Comparison of ENCODE assay signal across 8 mouse cellular contexts in genomic region chr13:24965130-24965845, GRCm38 (mm10). TPM values are rescaled to one million over a fixed set of nuclear protein-coding genes. Genes with fewer than 3 reads are reported as not detected.
A peak's percentile ranks its signal among the peaks of the same experiment; 100 is the strongest.
DNase-seq lines count a peak whose midpoint lies in the region; ATAC-seq and TF ChIP-seq lines count a peak whose summit lies in the region.

No protein-coding gene starts in this region.

- WGBS in heart, embryonic 10.5 days = 17% methylated on average over 15 of the region's 15 CpGs
- 14% methylated on average over 15 of the region's 15 CpGs for WGBS in limb, embryonic 14.5 days
- WGBS in olfactory bulb, adult 2 months = 14% methylated on average over 15 of the region's 15 CpGs

- no peaks in the 10 kb centered on the region for H3K9me3 ChIP-seq in heart, embryonic 10.5 days
- no peaks in the 10 kb centered on the region for H3K9me3 ChIP-seq in erythroblast, embryonic 14.5 days (ENCODE audit: control insufficient read depth, low read length)
- H3K9me3 ChIP-seq in limb, embryonic 14.5 days (ENCODE audit: control insufficient read depth, low read length) = no peaks in the 10 kb centered on the region

- DNase-seq in heart, embryonic 10.5 days (ENCODE audit: low spot score) = no peak
- DNase-seq in heart, postnatal 36 days = no peak
- peak; percentile 74 for DNase-seq in CD4-positive, CD25-positive, alpha-beta regulatory T cell, adult 2 months (ENCODE audit: low read depth, low spot score)
- peak; percentile 31 for DNase-seq in limb, embryonic 14.5 days (ENCODE audit: low spot score)
- no peak for DNase-seq in gastrocnemius, adult 8-10 months (ENCODE audit: low spot score in 2 of 2)
- no peak for DNase-seq in right cerebral cortex, postnatal 10 days (ENCODE audit: low spot score in 2 of 2)

- peaks cover 8% of the 10 kb centered on the region; the same call in 1 of the 2 replicates for H3K4me1 ChIP-seq in heart, embryonic 10.5 days
- peaks cover 18% of the 10 kb centered on the region for H3K4me1 ChIP-seq in erythroblast, embryonic 14.5 days (ENCODE audit: control insufficient read depth)
- H3K4me1 ChIP-seq in limb, embryonic 14.5 days (ENCODE audit: control insufficient read depth, insufficient read depth, low read length) = no peaks in the 10 kb centered on the region
- peaks cover 7% of the 10 kb centered on the region for H3K4me1 ChIP-seq in olfactory bulb, adult 2 months (ENCODE audit: control insufficient read depth, insufficient read depth, low read length)

- no peak for ATAC-seq in limb, embryonic 14.5 days (ENCODE audit: low FRiP score, low read depth)

- peaks cover 16% of the 10 kb centered on the region; the same call in 1 of the 2 replicates for H3K27me3 ChIP-seq in heart, embryonic 10.5 days (ENCODE audit: insufficient read depth, poor library complexity, severe bottlenecking)
- H3K27me3 ChIP-seq in erythroblast, embryonic 14.5 days (ENCODE audit: control insufficient read depth) = peaks cover 4% of the 10 kb centered on the region
- H3K27me3 ChIP-seq in limb, embryonic 14.5 days (ENCODE audit: control insufficient read depth, insufficient read depth, low read length) = no peaks in the 10 kb centered on the region

- peak overlapping the region; percentile 40 for H3K9ac ChIP-seq in limb, embryonic 14.5 days (ENCODE audit: low read depth, low read length, severe bottlenecking)

- intact Hi-C loops in heart, postnatal 36 days (cut with DNase I) = no loop called here

- no peak for TF ChIP-seq POLR2A in limb, embryonic 14.5 days (IDR thresholded peaks at IDR 0.05; ENCODE audit: borderline replicate concordance, extremely low read depth, insufficient read depth, insufficient read length)
- TF ChIP-seq POLR2A in olfactory bulb, adult 2 months (IDR thresholded peaks at IDR 0.05; ENCODE audit: insufficient read depth, low read depth, low read length) = no peak

- no peak overlapping the region for H3K27ac ChIP-seq in heart, embryonic 10.5 days
- no peak overlapping the region for H3K27ac ChIP-seq in limb, embryonic 14.5 days (replicated peaks; ENCODE audit: low read depth, low read length)
- H3K27ac ChIP-seq in olfactory bulb, adult 2 months (ENCODE audit: insufficient read depth, low read depth, low read length) = no peak overlapping the region

- H3K4me2 ChIP-seq in limb, embryonic 14.5 days (replicated peaks; ENCODE audit: low read depth, low read length, severe bottlenecking) = peak overlapping the region; percentile 53

- peak overlapping the region; percentile 51 for H3K4me3 ChIP-seq in heart, embryonic 10.5 days
- H3K4me3 ChIP-seq in erythroblast, embryonic 14.5 days (replicated peaks) = peak overlapping the region; percentile 58
- H3K4me3 ChIP-seq in limb, embryonic 14.5 days (replicated peaks; ENCODE audit: low read length) = peak overlapping the region; percentile 32
- H3K4me3 ChIP-seq in olfactory bulb, adult 2 months (ENCODE audit: insufficient read depth, low read depth, low read length) = peak overlapping the region; percentile 9

- no peak for TF ChIP-seq CTCF in olfactory bulb, adult 2 months (IDR thresholded peaks at IDR 0.05; ENCODE audit: insufficient read depth, low read depth, low read length)

- H3K36me3 ChIP-seq in heart, embryonic 10.5 days = no peaks in the 10 kb centered on the region
- no peaks in the 10 kb centered on the region; the same call in 1 of the 2 replicates for H3K36me3 ChIP-seq in erythroblast, embryonic 14.5 days (ENCODE audit: control insufficient read depth)
- H3K36me3 ChIP-seq in limb, embryonic 14.5 days (ENCODE audit: control insufficient read depth, insufficient read depth, low read length) = no peaks in the 10 kb centered on the region

RNA-seq across cellular contexts. Expression of gene Gpld1, which starts 22.3 kb away (rescaled TPM):
- 0.11 and 0.33 TPM in 2 replicates for polyA plus RNA-seq in heart, embryonic 10.5 days (2016; fragmentation: Nextera tagmentation; extraction: Ambion mirVana)
- 1 to 10 TPM; 1.4 to 2.5 TPM for total RNA-seq in heart, postnatal 36 days (2021)
- polyA plus RNA-seq in erythroblast, embryonic 14.5 days (2012) = not detected in 2 replicates
- polyA plus RNA-seq in limb, embryonic 14.5 days (2012; rRNA removed) = 2.1 and 2.4 TPM in 2 replicates
- polyA plus RNA-seq in limb, embryonic 14.5 days (2014; fragmentation: Nextera tagmentation; extraction: Ambion mirVana) = 2.1 and 3.5 TPM in 2 replicates
- polyA plus RNA-seq in olfactory bulb, adult 2 months (2012; ENCODE audit: insufficient read depth, insufficient read length, low replicate concordance, missing spikeins) = not detected in 2 replicates
- total RNA-seq in gastrocnemius, adult 8-10 months (2022) = 1 to 10 TPM in 1 of 4 experiments, under 1 TPM in 3; 0.36 to 1.3 (median 0.93) TPM

RNA-seq across cellular contexts. Expression of gene Aldh5a1, which starts 27.8 kb away (rescaled TPM):
- polyA plus RNA-seq in heart, embryonic 10.5 days (2016; fragmentation: Nextera tagmentation; extraction: Ambion mirVana) = 4.5 and 7.1 TPM in 2 replicates
- 10 to 100 TPM; 23.4 to 26.5 TPM for total RNA-seq in heart, postnatal 36 days (2021)
- polyA plus RNA-seq in erythroblast, embryonic 14.5 days (2012) = 0.01 TPM in 1 of 2 replicates, not detected in the other
- 6.3 and 6.7 TPM in 2 replicates for polyA plus RNA-seq in limb, embryonic 14.5 days (2012; rRNA removed)
- polyA plus RNA-seq in limb, embryonic 14.5 days (2014; fragmentation: Nextera tagmentation; extraction: Ambion mirVana) = 5.3 and 5.5 TPM in 2 replicates
- not detected in 2 replicates for polyA plus RNA-seq in olfactory bulb, adult 2 months (2012; ENCODE audit: insufficient read depth, insufficient read length, low replicate concordance, missing spikeins)
- total RNA-seq in gastrocnemius, adult 8-10 months (2022) = 1 to 10 TPM; 6.7 to 9.3 (median 8.1) TPM

RNA-seq across cellular contexts. Expression of gene Mrs2, which starts 54.9 kb away (rescaled TPM):
- polyA plus RNA-seq in heart, embryonic 10.5 days (2016; fragmentation: Nextera tagmentation; extraction: Ambion mirVana) = 18.5 and 19.8 TPM in 2 replicates
- 10 to 100 TPM; 45.8 to 49.0 TPM for total RNA-seq in heart, postnatal 36 days (2021)
- polyA plus RNA-seq in erythroblast, embryonic 14.5 days (2012) = 0.36 and 0.61 TPM in 2 replicates
- 22.9 and 28.4 TPM in 2 replicates for polyA plus RNA-seq in limb, embryonic 14.5 days (2012; rRNA removed)
- 15.1 and 17.6 TPM in 2 replicates for polyA plus RNA-seq in limb, embryonic 14.5 days (2014; fragmentation: Nextera tagmentation; extraction: Ambion mirVana)
- polyA plus RNA-seq in olfactory bulb, adult 2 months (2012; ENCODE audit: insufficient read depth, insufficient read length, low replicate concordance, missing spikeins) = not detected in 2 replicates
- total RNA-seq in gastrocnemius, adult 8-10 months (2022) = 10 to 100 TPM; 37.9 to 43.4 (median 40.0) TPM

Comparison
In these comparisons a context has a peak if more than half of its experiments do, and no peak if none do; other contexts are left out.
1. DNase-seq: peak in CD4-positive, CD25-positive, alpha-beta regulatory T cell, adult 2 months (single experiment) and limb, embryonic 14.5 days (single experiment); none in heart, embryonic 10.5 days (single experiment), heart, postnatal 36 days (0 of 2), gastrocnemius, adult 8-10 months (0 of 2) and right cerebral cortex, postnatal 10 days (0 of 2).
2. Peak in every context shown above with its lines, with median percentiles within 50 percentile points of each other: H3K4me3 ChIP-seq.